Mouse (Mus musculus) CH12.LX (cell line): ENCODE data around the gene Gprin2. TPM values are rescaled to one million over a fixed set of nuclear protein-coding genes. Genes with fewer than 3 reads are reported as not detected.
A peak's percentile ranks its signal among the peaks of the same experiment; 100 is the strongest.

Experiments
- DNase-seq: peaks from one replicate; pipeline ENCODE4 v3.0.0-alpha.2; 2013; ENCODE audit errors: extremely low read depth
- H3K27ac ChIP-seq: 2 replicates; pipeline ENCODE4 v1.5.1; 2012; ENCODE audit warnings: low read depth, mild to moderate bottlenecking, control low read depth, moderate library complexity; ENCODE audit not compliant: insufficient read depth
- H3K27me3 ChIP-seq: replicated peaks from 2 replicates; pipeline ENCODE3; 2012; ENCODE audit warnings: inconsistent platforms
- H3K36me3 ChIP-seq, 2 experiments: replicated peaks in 1 of 2; 2 replicates each; pipeline versions ENCODE3 to v1.6.1; 2012; ENCODE audit warnings: inconsistent platforms in 1 of 2, low read length in 1 of 2, mild to moderate bottlenecking in 1 of 2, mixed read lengths in 1 of 2, moderate library complexity in 1 of 2; ENCODE audit not compliant: control insufficient read depth in 1 of 2, insufficient read depth in 1 of 2
- H3K4me1 ChIP-seq, 2 experiments: 2 replicates each; pipeline ENCODE4 v1.6.1; 2012; ENCODE audit warnings: inconsistent platforms in 1 of 2, moderate library complexity in 1 of 2; ENCODE audit not compliant: insufficient read depth in 2 of 2, control insufficient read depth in 1 of 2
- H3K4me2 ChIP-seq: 2 replicates; pipeline ENCODE4 v1.6.1; 2012; ENCODE audit warnings: low read depth, mild to moderate bottlenecking, control low read depth; ENCODE audit not compliant: poor library complexity, insufficient read depth, severe bottlenecking
- H3K4me3 ChIP-seq, 3 experiments: fragments of 150-350 bp in 1 of 3; sonication (generic) in 1 of 3; replicated peaks in 1 of 3; 2 replicates each; pipeline versions ENCODE3 to v1.5.1; 2011 to 2012; ENCODE audit warnings: low read depth in 2 of 3, low read length in 2 of 3, mild to moderate bottlenecking in 2 of 3, moderate library complexity in 2 of 3, control low read depth in 1 of 3, improper control_type of control experiment in 1 of 3, inconsistent platforms in 1 of 3, mixed read lengths in 1 of 3; ENCODE audit not compliant: poor library complexity in 1 of 3
- H3K79me2 ChIP-seq: replicated peaks from 2 replicates; pipeline ENCODE4 v1.6.1; 2012; ENCODE audit warnings: mild to moderate bottlenecking, moderate library complexity; ENCODE audit not compliant: control insufficient read depth, poor library complexity, insufficient read depth, severe bottlenecking; ENCODE audit errors: extremely low read depth
- H3K9ac ChIP-seq: 2 replicates; pipeline ENCODE4 v1.6.1; 2012; ENCODE audit warnings: low read depth, mild to moderate bottlenecking, control low read depth, moderate library complexity; ENCODE audit not compliant: insufficient read depth
- H3K9me3 ChIP-seq: replicated peaks from 2 replicates; pipeline ENCODE3; 2012; ENCODE audit warnings: low read length, inconsistent platforms, mixed read lengths
- BHLHE40 ChIP-seq: IDR thresholded peaks from 2 replicates; pipeline ENCODE4 v1.6.1; 2011; ENCODE audit warnings: mild to moderate bottlenecking, low read depth, low read length, improper control_type of control experiment
- CHD1 ChIP-seq: IDR thresholded peaks from 2 replicates; pipeline ENCODE4 v1.6.1; 2012; ENCODE audit warnings: low read depth, low read length, improper control_type of control experiment, inconsistent platforms
- ELF1 ChIP-seq: IDR thresholded peaks from 2 replicates; pipeline ENCODE4 v1.6.1; 2014; ENCODE audit warnings: low read depth, mild to moderate bottlenecking, inconsistent platforms, low read length, improper control_type of control experiment
- EP300 ChIP-seq: IDR thresholded peaks from 2 replicates; pipeline ENCODE4 v1.6.1; 2011; ENCODE audit warnings: low read length, improper control_type of control experiment
- ETS1 ChIP-seq: conservative IDR thresholded peaks from 2 replicates; pipeline ENCODE4 v1.6.1; 2012; ENCODE audit warnings: low read depth, mild to moderate bottlenecking, inconsistent platforms, low read length, improper control_type of control experiment, moderate library complexity
- GABPA ChIP-seq: IDR thresholded peaks from 2 replicates; pipeline ENCODE4 v1.6.1; 2012; ENCODE audit warnings: low read depth, low read length, improper control_type of control experiment, inconsistent platforms; ENCODE audit not compliant: insufficient replicate concordance
- IRF4 ChIP-seq: IDR thresholded peaks from 2 replicates; pipeline ENCODE4 v1.6.1; 2014; ENCODE audit warnings: low read depth, mild to moderate bottlenecking, inconsistent platforms, low read length, improper control_type of control experiment
- JUN ChIP-seq: IDR thresholded peaks from 2 replicates; pipeline ENCODE4 v1.6.1; 2011; ENCODE audit warnings: low read depth, mild to moderate bottlenecking, low read length, improper control_type of control experiment, moderate library complexity; ENCODE audit not compliant: insufficient read depth
- JUND ChIP-seq: conservative IDR thresholded peaks from 2 replicates; pipeline ENCODE4 v1.6.1; 2011; ENCODE audit warnings: low read depth, low read length, improper control_type of control experiment
- KAT2A ChIP-seq: IDR thresholded peaks from 2 replicates; pipeline ENCODE4 v1.6.1; 2012; ENCODE audit warnings: low read length, improper control_type of control experiment, inconsistent platforms; ENCODE audit not compliant: insufficient replicate concordance
- MAFK ChIP-seq: IDR thresholded peaks from 2 replicates; pipeline ENCODE4 v1.6.1; 2011; ENCODE audit warnings: low read length, improper control_type of control experiment; ENCODE audit not compliant: insufficient replicate concordance
- MAX ChIP-seq: IDR thresholded peaks from 2 replicates; pipeline ENCODE4 v1.6.1; 2011; ENCODE audit warnings: low read length, improper control_type of control experiment
- MAZ ChIP-seq: IDR thresholded peaks from 2 replicates; pipeline ENCODE4 v1.6.1; 2012; ENCODE audit warnings: low read depth, mild to moderate bottlenecking, inconsistent platforms, low read length, improper control_type of control experiment, moderate library complexity
- MEF2A ChIP-seq: IDR thresholded peaks from 2 replicates; pipeline ENCODE4 v1.6.1; 2014; ENCODE audit warnings: low read depth, mild to moderate bottlenecking, inconsistent platforms, low read length, improper control_type of control experiment, borderline replicate concordance
- MXI1 ChIP-seq: IDR thresholded peaks from 2 replicates; pipeline ENCODE4 v1.6.1; 2011; ENCODE audit warnings: mild to moderate bottlenecking, low read depth, low read length, improper control_type of control experiment
- MYC ChIP-seq: IDR thresholded peaks from 2 replicates; pipeline ENCODE4 v1.6.1; 2011; ENCODE audit warnings: low read depth, mild to moderate bottlenecking, improper control_type of control experiment, low read length
- NELFE ChIP-seq: IDR thresholded peaks from 2 replicates; pipeline ENCODE4 v1.6.1; 2011; ENCODE audit warnings: low read depth, low read length, improper control_type of control experiment
- NRF1 ChIP-seq: IDR thresholded peaks from 2 replicates; pipeline ENCODE4 v1.6.1; 2014; ENCODE audit warnings: low read depth, mild to moderate bottlenecking, inconsistent platforms, low read length, improper control_type of control experiment, moderate library complexity
- PAX5 ChIP-seq: IDR thresholded peaks from 2 replicates; pipeline ENCODE4 v1.6.1; 2012; ENCODE audit warnings: low read length, inconsistent platforms, mixed read lengths
- RAD21 ChIP-seq: IDR thresholded peaks from 2 replicates; pipeline ENCODE4 v1.6.1; 2011; ENCODE audit warnings: low read depth, mild to moderate bottlenecking, low read length, improper control_type of control experiment, moderate library complexity
- RCOR1 ChIP-seq: conservative IDR thresholded peaks from 2 replicates; pipeline ENCODE4 v1.6.1; 2012; ENCODE audit warnings: low read depth, mild to moderate bottlenecking, inconsistent platforms, low read length, improper control_type of control experiment
- SIN3A ChIP-seq: IDR thresholded peaks from 2 replicates; pipeline ENCODE4 v1.6.1; 2012; ENCODE audit warnings: low read length, improper control_type of control experiment, inconsistent platforms
- SMC3 ChIP-seq: IDR thresholded peaks from 2 replicates; pipeline ENCODE4 v1.6.1; 2011; ENCODE audit warnings: low read depth, low read length, improper control_type of control experiment
- TBP ChIP-seq: conservative IDR thresholded peaks from 2 replicates; pipeline ENCODE4 v1.6.1; 2011; ENCODE audit warnings: low read depth, low read length, improper control_type of control experiment
- TCF12 ChIP-seq: IDR thresholded peaks from 2 replicates; pipeline ENCODE4 v1.6.1; 2014; ENCODE audit warnings: low read depth, mild to moderate bottlenecking, inconsistent platforms, low read length, improper control_type of control experiment
- USF1 ChIP-seq: IDR thresholded peaks from 2 replicates; pipeline ENCODE4 v1.6.1; 2014; ENCODE audit warnings: low read depth, mild to moderate bottlenecking, inconsistent platforms, low read length, improper control_type of control experiment
- ZC3H11A ChIP-seq: IDR thresholded peaks from 2 replicates; pipeline ENCODE4 v1.6.1; 2012; ENCODE audit warnings: low read depth, mild to moderate bottlenecking, inconsistent platforms, low read length, improper control_type of control experiment
- ZKSCAN1 ChIP-seq: IDR thresholded peaks from 2 replicates; pipeline ENCODE4 v1.6.1; 2012; ENCODE audit warnings: low read depth, inconsistent platforms, low read length, improper control_type of control experiment, borderline replicate concordance
- dilution Hi-C: fragments of 300-500 bp; cut with MboI; formaldehyde crosslinking; loops from 2 replicates; pipeline ENCODE4 v1.14.3; 2020; ENCODE audit warnings: low sequenced_read_pairs; ENCODE audit not compliant: extremely low pct_unique_long_range_greater_than_20kb, extremely low pct_ligation_motif_present
- in situ Hi-C: fragments of 300-500 bp; cut with MboI; formaldehyde crosslinking; loops from 3 replicates; pipeline ENCODE4 v1.14.3; 2019; ENCODE audit warnings: low sequenced_read_pairs, low pct_ligation_motif_present, low pct_unique_long_range_greater_than_20kb, mixed read lengths
- polyA plus RNA-seq: library from polyadenylated mRNA; unstranded; fragments of >175 nt; gene quantifications from 2 replicates; pipeline ENCODE4 v1.2.1, GENCODE M21; 2012; ENCODE audit warnings: low read depth; ENCODE audit not compliant: insufficient read length
- total RNA-seq, 2 experiments: library from RNA; depleted of rRNA; stranded (reverse); fragments of 300-350 nt in 1 of 2; fragments of >200 nt in 1 of 2; gene quantifications; 2 replicates each; pipeline ENCODE4 v1.2.3; 2012 to 2014

Gprin2 gene
- total and polyA plus RNA-seq, 3 experiments, result 0.04 to 0.21 (median 0.16) TPM

- TF ChIP-seq MAFK, result no peak
- TF ChIP-seq USF1, result no peak
- no peak for TF ChIP-seq TBP
- TF ChIP-seq ETS1, result no peak
- no peak for TF ChIP-seq EP300
- TF ChIP-seq PAX5, result no peak
- TF ChIP-seq MEF2A, result peak; percentile 69; the same call in 1 of the 2 replicates
- no peak for TF ChIP-seq ZKSCAN1
- no peak for TF ChIP-seq MXI1
- TF ChIP-seq NELFE, result no peak
- TF ChIP-seq RAD21, result peak; percentile 75
Observed at GRCm38 (mm10) chr14:34208651-34209050, 7.2 kb upstream of the Gprin2 start (continued).

GRCm38 (mm10) chr14:34207996-34208395 is 6.5 kb upstream of the Gprin2 start:
- Histone ChIP-seq H3K27ac (no peak overlapping the region), H3K36me3 (no peaks in the 10 kb centered on the region), H3K4me2 (peak overlapping the region; percentile 94), H3K9me3 (peaks cover 3% of the 10 kb centered on the region), H3K9ac (no peak overlapping the region), H3K27me3 (peaks cover 34% of the 10 kb centered on the region), H3K4me1 (peaks cover 8 to 20% of the 10 kb centered on the region in 2 experiments), H3K4me3 (peak overlapping the region in 2 of 3 experiments; percentile 19 to 35), H3K79me2 (no peaks in the 10 kb centered on the region)
- in situ Hi-C loops, result no loop called here
- peak; percentile 97 for TF ChIP-seq ETS1
- peak; percentile 98 for TF ChIP-seq JUN
- TF ChIP-seq SIN3A, result peak; percentile 81
- TF ChIP-seq ELF1, result 0 out of 2 replicates have a peak, but pooled peaks have one; percentile 22
- TF ChIP-seq MAFK, result 0 out of 2 replicates have a peak, but pooled peaks have one; percentile 29
- TF ChIP-seq IRF4, result peak; percentile 87
- 0 out of 2 replicates have a peak, but pooled peaks have one; percentile 30 for TF ChIP-seq MYC
- no peak for TF ChIP-seq NRF1
- peak; percentile 77; the same call in 1 of the 2 replicates for TF ChIP-seq MAZ
- no peak for TF ChIP-seq CHD1
- TF ChIP-seq RCOR1, result peak; percentile 78; the same call in 1 of the 2 replicates
- 0 out of 2 replicates have a peak, but pooled peaks have one; percentile 3 for TF ChIP-seq SMC3
- no peak for TF ChIP-seq ZC3H11A
- no peak for TF ChIP-seq GABPA
- peak; percentile 94 for TF ChIP-seq MEF2A
- TF ChIP-seq KAT2A, result no peak
- TF ChIP-seq EP300, result peak; percentile 96
- TF ChIP-seq TCF12, result peak; percentile 99
- TF ChIP-seq BHLHE40, result peak; percentile 61
- peak; percentile 99 for TF ChIP-seq JUND
- peak; percentile 57; the same call in 1 of the 2 replicates for TF ChIP-seq MAX
- peak; percentile 81 for DNase-seq
- dilution Hi-C loops, result no loop called here
